Mouse (Mus musculus) heart, embryonic 14.5 days (tissue): Measurements from ENCODE around the gene Hif3a. TPM values are rescaled to one million over a fixed set of nuclear protein-coding genes. Genes with fewer than 3 reads are reported as not detected.
A peak's percentile ranks its signal among the peaks of the same experiment; 100 is the strongest.
"Not testable (repeated sequence)": the region's sequence is repeated elsewhere in the genome, so short reads cannot be mapped to it uniquely, and the experiment has no call there.

Experiments used
- ATAC-seq: fragments of 200-750 bp; cut with Nextera tagmentation; 2 replicates; pipeline ENCODE4 v1.8.0; 2017; ENCODE audit warnings: low read depth, moderate TSS enrichment; ENCODE audit not compliant: insufficient number of reproducible peaks, insufficient read depth, low FRiP score
- H3K27ac ChIP-seq, 2 experiments: fragments of 200-500 bp in 1 of 2; fragments of 300-500 bp in 1 of 2; sonication (generic) in 1 of 2; replicated peaks in 1 of 2; 2 replicates each; pipeline ENCODE4 v1.5.1; 2012 to 2014; ENCODE audit warnings: low read depth in 2 of 2, low read length in 2 of 2, control low read depth in 1 of 2, mild to moderate bottlenecking in 1 of 2, mixed read lengths in 1 of 2; ENCODE audit not compliant: control insufficient read depth in 1 of 2, insufficient read depth in 1 of 2
- H3K27me3 ChIP-seq: fragments of 300-500 bp; sonication (generic); 2 replicates; pipeline ENCODE4 v1.6.1; 2014; ENCODE audit warnings: mild to moderate bottlenecking, low read length, control low read depth; ENCODE audit not compliant: control insufficient read depth, insufficient read depth
- H3K36me3 ChIP-seq: fragments of 300-500 bp; sonication (generic); 2 replicates; pipeline ENCODE4 v1.6.1; 2014; ENCODE audit warnings: mild to moderate bottlenecking, control low read depth, low read length, mixed read lengths; ENCODE audit not compliant: control insufficient read depth, insufficient read depth
- H3K4me1 ChIP-seq, 2 experiments: fragments of 200-500 bp in 1 of 2; fragments of 300-500 bp in 1 of 2; sonication (generic) in 1 of 2; 2 replicates each; pipeline ENCODE4 v1.6.1; 2012 to 2014; ENCODE audit warnings: low read length in 2 of 2, control low read depth in 1 of 2, mixed read lengths in 1 of 2; ENCODE audit not compliant: control insufficient read depth in 2 of 2, insufficient read depth in 2 of 2
- H3K4me2 ChIP-seq: fragments of 300-500 bp; sonication (generic); 2 replicates; pipeline ENCODE4 v1.6.1; 2014; ENCODE audit warnings: mild to moderate bottlenecking, low read length
- H3K4me3 ChIP-seq, 2 experiments: fragments of 200-500 bp in 1 of 2; fragments of 300-500 bp in 1 of 2; sonication (generic) in 1 of 2; 2 replicates each; pipeline ENCODE4 v1.5.1; 2012 to 2014; ENCODE audit warnings: low read length in 2 of 2, mild to moderate bottlenecking in 2 of 2, control low read depth in 1 of 2, low read depth in 1 of 2, moderate library complexity in 1 of 2; ENCODE audit not compliant: control insufficient read depth in 1 of 2, insufficient read depth in 1 of 2
- H3K9ac ChIP-seq: fragments of 300-500 bp; sonication (generic); 2 replicates; pipeline ENCODE4 v1.6.1; 2014; ENCODE audit warnings: mild to moderate bottlenecking, low read length
- H3K9me3 ChIP-seq: fragments of 300-500 bp; sonication (generic); 2 replicates; pipeline ENCODE4 v1.6.1; 2016; ENCODE audit warnings: low read length, control low read depth; ENCODE audit not compliant: control insufficient read depth
- WGBS: fragments of 180-500 bp; shearing (Covaris S2); extraction: QIAGEN DNeasy Blood & Tissue Kit; methylation state at CpG from one replicate; pipeline ENCODE4 v1.1.7; 2014; 5-methylcytosine and 5-hydroxymethylcytosine counted together
- polyA plus RNA-seq: library from polyadenylated mRNA; unstranded; fragments of >200 nt; fragmentation: Nextera tagmentation; extraction: Ambion mirVana; gene quantifications from 2 replicates; pipeline ENCODE4 v1.2.1, GENCODE M21; 2014

Hif3a gene
- polyA plus RNA-seq, 1 experiment from 2014 or later = 43.7 TPM

DNA sequence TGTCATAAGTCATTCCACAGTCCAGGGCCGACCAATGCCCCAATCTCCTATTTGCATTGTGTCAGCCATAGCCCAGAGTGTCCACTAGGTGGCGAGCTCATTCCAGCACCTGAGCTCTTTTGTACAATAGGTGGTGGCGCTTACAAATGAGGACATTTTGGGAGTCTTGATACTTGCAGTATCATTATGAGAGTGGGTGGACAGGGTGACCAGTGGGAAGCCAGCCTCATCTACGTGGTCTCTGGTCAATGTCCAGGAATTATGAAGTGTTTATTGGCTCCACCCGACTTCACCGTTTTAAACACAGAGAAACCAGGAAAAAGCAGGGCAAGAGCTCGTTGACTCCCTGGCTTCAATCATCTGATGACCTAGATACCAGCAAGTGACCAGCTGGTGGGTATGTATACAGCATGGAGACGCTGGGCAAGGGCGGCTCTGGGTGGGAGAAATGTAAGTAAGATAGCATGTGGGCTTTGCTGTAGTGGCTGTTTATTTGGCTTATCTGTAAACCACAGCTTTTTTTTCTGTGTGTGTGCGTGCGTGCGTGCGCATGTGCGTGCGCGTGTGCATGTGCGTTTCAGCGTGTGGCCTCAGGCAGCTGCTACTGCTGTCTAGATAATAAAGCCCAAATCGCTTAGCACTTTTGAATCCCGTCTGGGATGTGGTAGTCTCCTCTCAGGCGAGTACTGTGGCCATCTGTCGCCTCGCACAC lies 11.8 kb upstream of the Hif3a start, which contains the start of gene Psg16:
Gene Psg16 (plus strand): TSS at position 137 of the 712 bp plus-strand sequence.
- no peaks in the 10 kb centered on the region for H3K9me3 ChIP-seq
- H3K27me3 ChIP-seq = no peaks in the 10 kb centered on the region
- no peaks in the 10 kb centered on the region for H3K36me3 ChIP-seq
- H3K4me3 ChIP-seq = no peak within 1 kb of the TSS
- H3K4me2 ChIP-seq = no peak within 1 kb of the TSS
- no peak within 1 kb of the TSS for H3K9ac ChIP-seq
- ATAC-seq = no peak
- H3K27ac ChIP-seq = no peak within 1 kb of the TSS
- H3K4me1 ChIP-seq = no peaks in the 10 kb centered on the region
- 65% methylated on average over 23 of the region's 23 CpGs for whole genome bisulfite sequencing

DNA sequence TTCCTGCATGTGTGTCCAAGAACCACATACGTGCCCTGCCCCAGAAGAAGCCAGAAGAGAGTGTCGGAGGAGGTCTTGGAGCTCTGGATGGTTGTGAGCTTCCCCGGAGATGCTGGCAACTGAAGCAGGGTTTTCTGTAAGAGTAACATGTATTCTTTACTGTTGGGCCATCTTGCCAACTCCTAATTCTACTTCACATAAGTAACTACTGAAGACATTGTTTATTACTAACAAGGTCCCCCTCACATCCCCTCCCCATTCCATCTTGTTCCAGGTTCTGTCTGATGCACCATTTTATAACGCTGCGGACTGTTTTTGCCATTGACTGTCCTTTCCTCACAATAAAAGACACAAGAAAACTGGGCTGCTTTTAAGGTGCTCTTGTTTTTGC lies 11.3 kb upstream of the Hif3a start:
- Histone ChIP-seq H3K9me3 (no peaks in the 10 kb centered on the region), H3K36me3 (no peaks in the 10 kb centered on the region), H3K4me1 (no peaks in the 10 kb centered on the region), H3K4me2 (no peak overlapping the region), H3K4me3 (no peak overlapping the region), H3K27ac (no peak overlapping the region), H3K9ac (no peak overlapping the region), H3K27me3 (no peaks in the 10 kb centered on the region)
- 54% methylated on average over 5 of the region's 5 CpGs for WGBS
- ATAC-seq = no peak

DNA sequence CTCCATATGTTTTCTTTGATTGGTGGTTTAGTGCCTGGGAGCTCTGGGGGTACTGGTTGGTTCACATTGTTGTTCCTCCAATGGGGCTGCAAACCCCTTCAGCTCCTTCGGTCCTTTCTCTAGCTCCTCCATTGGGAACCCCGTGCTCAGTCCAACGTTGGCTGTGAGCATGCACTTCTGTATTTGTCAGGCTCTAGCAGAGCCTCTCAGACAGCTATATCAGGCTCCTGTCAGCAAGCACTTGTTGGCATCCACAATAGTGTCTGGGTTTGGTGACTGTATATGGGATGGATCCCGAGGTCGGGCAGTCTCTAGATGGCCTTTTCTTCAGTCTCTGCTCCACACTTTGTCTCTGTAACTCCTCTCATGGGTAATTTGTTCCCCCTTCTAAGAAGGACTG lies 5.4 kb upstream of the Hif3a start:
- not testable (repeated sequence) for H3K9ac ChIP-seq, H3K4me3 ChIP-seq, ATAC-seq, H3K36me3 ChIP-seq, H3K4me2 ChIP-seq, H3K9me3 ChIP-seq, H3K27me3 ChIP-seq, H3K4me1 ChIP-seq
- 19% methylated on average over 5 of the region's 5 CpGs for WGBS
- H3K27ac ChIP-seq = 0 out of 4 replicates have a peak overlapping the region, but pooled peaks have one; percentile 33 to 43

DNA sequence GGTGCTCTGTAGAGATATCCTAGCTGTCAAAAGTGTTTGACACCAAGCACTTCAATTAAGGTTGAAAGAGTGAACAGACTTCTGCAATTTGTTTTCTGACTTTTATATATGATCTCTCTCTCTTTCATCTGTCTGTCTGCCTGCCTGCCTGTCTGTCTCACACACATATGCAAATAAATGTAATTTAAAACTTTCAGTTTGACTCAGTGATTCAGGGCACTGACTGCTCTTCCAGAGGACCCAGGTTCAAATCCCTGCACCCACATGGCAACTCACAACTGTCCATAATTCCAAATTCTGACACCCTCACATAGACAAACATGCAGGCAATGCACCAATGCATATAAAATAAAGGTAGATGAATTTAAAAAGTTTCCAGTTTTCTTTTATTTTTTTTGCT lies 4.8 kb upstream of the Hif3a start:
- H3K4me1 ChIP-seq = peaks cover 6 to 7% of the 10 kb centered on the region in 2 experiments; a peak in 3 of 4 replicates
- H3K4me2 ChIP-seq = no peak overlapping the region
- H3K36me3 ChIP-seq = no peaks in the 10 kb centered on the region
- no peaks in the 10 kb centered on the region for H3K27me3 ChIP-seq
- H3K9me3 ChIP-seq = no peaks in the 10 kb centered on the region
- no peak overlapping the region for H3K27ac ChIP-seq
- no peak overlapping the region for H3K9ac ChIP-seq
- ATAC-seq = no peak
- H3K4me3 ChIP-seq = no peak overlapping the region

DNA sequence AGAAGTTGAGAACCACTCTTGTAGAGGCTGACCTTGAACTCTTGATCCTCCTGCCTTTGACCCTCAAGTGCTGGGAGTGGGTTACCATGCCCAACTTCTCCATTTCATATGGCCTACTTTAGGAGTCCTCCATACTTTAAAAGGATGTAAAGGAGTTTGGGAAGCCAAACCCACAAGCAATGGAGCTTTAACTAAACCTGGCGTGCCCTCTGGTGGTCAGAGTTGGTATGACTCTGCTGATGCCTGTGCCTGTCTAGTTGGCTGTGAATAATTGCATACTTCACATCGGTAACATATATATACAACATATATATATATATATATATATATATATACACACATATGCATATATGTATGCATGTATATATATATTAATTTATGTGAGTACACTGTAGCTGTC lies 4.2 kb upstream of the Hif3a start:
- Histone ChIP-seq H3K4me2 (no peak overlapping the region), H3K9me3 (no peaks in the 10 kb centered on the region), H3K27me3 (no peaks in the 10 kb centered on the region), H3K36me3 (no peaks in the 10 kb centered on the region), H3K27ac (no peak overlapping the region), H3K4me1 (peaks cover 7 to 10% of the 10 kb centered on the region in 2 experiments), H3K4me3 (no peak overlapping the region), H3K9ac (no peak overlapping the region)
- WGBS = 9% methylated on average over 2 of the region's 2 CpGs
- no peak for ATAC-seq

DNA sequence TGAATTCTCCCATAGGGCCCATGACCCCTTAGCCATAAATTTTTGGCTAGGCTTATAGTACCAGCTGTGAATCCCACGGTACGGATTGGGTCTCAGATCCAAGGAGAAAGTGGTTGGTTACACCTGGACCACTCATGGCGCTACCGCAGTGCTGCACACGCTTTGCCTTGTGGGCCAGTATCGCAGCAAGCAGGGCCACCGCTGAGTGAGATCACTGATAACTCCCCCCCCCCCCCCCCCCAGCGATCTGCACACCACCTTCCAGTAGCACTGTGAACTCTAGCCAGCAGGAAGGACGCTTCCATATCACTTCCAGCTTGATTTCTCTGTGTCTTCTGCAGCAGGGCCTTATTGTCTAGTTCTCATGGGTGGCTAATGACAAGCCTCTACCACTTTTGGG lies 3.4 kb upstream of the Hif3a start:
- H3K36me3 ChIP-seq = no peaks in the 10 kb centered on the region
- H3K4me1 ChIP-seq = peaks cover 14 to 18% of the 10 kb centered on the region in 2 experiments
- no peak overlapping the region for H3K9ac ChIP-seq
- no peak for ATAC-seq
- WGBS = 76% methylated on average over 8 of the region's 9 CpGs
- no peak overlapping the region for H3K4me3 ChIP-seq
- no peaks in the 10 kb centered on the region for H3K9me3 ChIP-seq
- no peak overlapping the region for H3K4me2 ChIP-seq
- H3K27ac ChIP-seq = no peak overlapping the region
- no peaks in the 10 kb centered on the region for H3K27me3 ChIP-seq

DNA sequence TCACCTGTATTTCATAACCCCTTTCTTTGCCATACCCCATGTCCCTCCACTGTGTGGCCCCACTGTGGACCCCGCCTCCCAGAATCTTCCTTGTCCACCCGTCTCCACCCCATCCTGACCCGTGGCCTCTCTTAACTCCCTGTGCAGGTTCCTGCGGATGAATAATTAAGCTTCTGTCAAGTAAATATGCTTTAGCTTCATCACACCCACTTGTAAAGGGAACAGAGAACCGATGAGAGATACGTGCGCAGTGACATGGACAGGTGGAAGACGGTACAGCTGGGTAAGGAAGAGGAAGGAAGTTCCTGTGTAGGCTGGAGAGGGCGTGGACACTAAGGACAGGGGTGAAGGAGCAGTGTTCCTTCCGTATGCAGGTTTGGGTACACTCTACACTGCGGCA lies 618 bp upstream of the Hif3a start:
- Histone ChIP-seq H3K9me3 (no peaks in the 10 kb centered on the region), H3K4me3 (peak overlapping the region; percentile 62 to 81), H3K4me1 (peaks cover 36 to 42% of the 10 kb centered on the region in 2 experiments), H3K27ac (peak overlapping the region; percentile 53 to 73), H3K27me3 (no peaks in the 10 kb centered on the region), H3K36me3 (no peaks in the 10 kb centered on the region), H3K4me2 (peak overlapping the region; percentile 86), H3K9ac (peak overlapping the region; percentile 88)
- 12% methylated on average over 11 of the region's 11 CpGs for WGBS
- no peak for ATAC-seq
